Mouse (Mus musculus): ENCODE measurements around the gene Retreg1. TPM values are rescaled to one million over a fixed set of nuclear protein-coding genes. Genes with fewer than 3 reads are reported as not detected.

Gene Retreg1
- polyA plus RNA-seq, 1 experiment from 2014 or later = 7.1 TPM

GRCm38 (mm10) chr15:25928831-25929230 lies 85.9 kb downstream of the Retreg1 start:
- Histone ChIP-seq H3K4me2 (replicated peaks) (no peak overlapping the region), H3K4me3 (no peak overlapping the region), H3K27me3 (replicated peaks) (no peaks in the 10 kb centered on the region), H3K27ac (no peak overlapping the region), H3K9me3 (no peaks in the 10 kb centered on the region), H3K4me1 (no peaks in the 10 kb centered on the region), H3K36me3 (no peaks in the 10 kb centered on the region), H3K9ac (no peak overlapping the region)
- WGBS = 66% methylated on average over 5 of the region's 5 CpGs
- no peak for ATAC-seq (ENCODE audit: low FRiP score, low read depth)

GRCm38 (mm10) chr15:25929518-25929917 lies 86.5 kb downstream of the Retreg1 start:
- Histone ChIP-seq H3K4me1 (no peaks in the 10 kb centered on the region), H3K4me2 (replicated peaks) (no peak overlapping the region), H3K4me3 (no peak overlapping the region), H3K36me3 (no peaks in the 10 kb centered on the region), H3K27ac (no peak overlapping the region), H3K27me3 (replicated peaks) (no peaks in the 10 kb centered on the region), H3K9me3 (no peaks in the 10 kb centered on the region), H3K9ac (no peak overlapping the region)
- 75% methylated on average over 11 of the region's 11 CpGs for WGBS
- ATAC-seq (ENCODE audit: low FRiP score, low read depth) = no peak

GRCm38 (mm10) chr15:25929936-25930335 lies 87.0 kb downstream of the Retreg1 start:
- Histone ChIP-seq H3K27me3 (replicated peaks) (no peaks in the 10 kb centered on the region), H3K4me3 (no peak overlapping the region), H3K36me3 (no peaks in the 10 kb centered on the region), H3K9ac (no peak overlapping the region), H3K4me1 (no peaks in the 10 kb centered on the region), H3K27ac (no peak overlapping the region), H3K4me2 (replicated peaks) (no peak overlapping the region), H3K9me3 (no peaks in the 10 kb centered on the region)
- 81% methylated on average over 10 of the region's 10 CpGs for WGBS
- ATAC-seq (ENCODE audit: low FRiP score, low read depth) = no peak

GRCm38 (mm10) chr15:25930657-25931056 lies 87.7 kb downstream of the Retreg1 start:
- Histone ChIP-seq H3K36me3 (no peaks in the 10 kb centered on the region), H3K9ac (no peak overlapping the region), H3K9me3 (no peaks in the 10 kb centered on the region), H3K4me1 (no peaks in the 10 kb centered on the region), H3K27ac (no peak overlapping the region), H3K4me2 (replicated peaks) (no peak overlapping the region), H3K27me3 (replicated peaks) (no peaks in the 10 kb centered on the region), H3K4me3 (no peak overlapping the region)
- 92% methylated on average over 5 of the region's 5 CpGs for WGBS
- ATAC-seq (ENCODE audit: low FRiP score, low read depth) = no peak

- Histone ChIP-seq H3K36me3 (no peaks in the 10 kb centered on the region), H3K9me3 (no peaks in the 10 kb centered on the region), H3K4me2 (replicated peaks) (no peak overlapping the region), H3K4me1 (no peaks in the 10 kb centered on the region), H3K27ac (no peak overlapping the region), H3K9ac (no peak overlapping the region), H3K27me3 (replicated peaks) (no peaks in the 10 kb centered on the region), H3K4me3 (no peak overlapping the region)
- 89% methylated on average over 9 of the region's 9 CpGs for WGBS
- no peak for ATAC-seq (ENCODE audit: low FRiP score, low read depth)
Measured at GRCm38 (mm10) chr15:25932497-25932896, 89.5 kb downstream of the Retreg1 start.

- no peaks in the 10 kb centered on the region for H3K36me3 ChIP-seq
- H3K4me1 ChIP-seq = no peaks in the 10 kb centered on the region
- no peaks in the 10 kb centered on the region for H3K9me3 ChIP-seq
- 74% methylated on average over 16 of the region's 16 CpGs for WGBS
- H3K4me2 ChIP-seq (replicated peaks) = no peak overlapping the region
- no peak overlapping the region for H3K9ac ChIP-seq
- no peak for ATAC-seq (ENCODE audit: low FRiP score, low read depth)
- no peak overlapping the region for H3K4me3 ChIP-seq
- no peak overlapping the region for H3K27ac ChIP-seq
- H3K27me3 ChIP-seq (replicated peaks) = no peaks in the 10 kb centered on the region
Measured at GRCm38 (mm10) chr15:25932937-25933684, 90.1 kb downstream of the Retreg1 start.

GRCm38 (mm10) chr15:25933685-25934108 lies 90.7 kb downstream of the Retreg1 start:
- Histone ChIP-seq H3K4me1 (no peaks in the 10 kb centered on the region), H3K36me3 (no peaks in the 10 kb centered on the region), H3K9me3 (no peaks in the 10 kb centered on the region), H3K9ac (no peak overlapping the region), H3K27ac (no peak overlapping the region), H3K4me2 (replicated peaks) (no peak overlapping the region), H3K27me3 (replicated peaks) (no peaks in the 10 kb centered on the region), H3K4me3 (no peak overlapping the region)
- WGBS = 79% methylated on average over 7 of the region's 7 CpGs
- ATAC-seq (ENCODE audit: low FRiP score, low read depth) = no peak

- Histone ChIP-seq H3K9me3 (no peaks in the 10 kb centered on the region), H3K27ac (no peak overlapping the region), H3K4me2 (replicated peaks) (no peak overlapping the region), H3K27me3 (replicated peaks) (no peaks in the 10 kb centered on the region), H3K9ac (no peak overlapping the region), H3K4me3 (no peak overlapping the region), H3K4me1 (no peaks in the 10 kb centered on the region), H3K36me3 (no peaks in the 10 kb centered on the region)
- 91% methylated on average over 7 of the region's 7 CpGs for WGBS
- no peak for ATAC-seq (ENCODE audit: low FRiP score, low read depth)
Measured at GRCm38 (mm10) chr15:25934411-25934810, 91.4 kb downstream of the Retreg1 start.

- Histone ChIP-seq H3K9me3 (no peaks in the 10 kb centered on the region), H3K4me1 (no peaks in the 10 kb centered on the region), H3K4me2 (replicated peaks) (no peak overlapping the region), H3K27ac (no peak overlapping the region), H3K4me3 (no peak overlapping the region), H3K27me3 (replicated peaks) (no peaks in the 10 kb centered on the region), H3K9ac (no peak overlapping the region), H3K36me3 (no peaks in the 10 kb centered on the region)
- 85% methylated on average over 7 of the region's 7 CpGs for WGBS
- ATAC-seq (ENCODE audit: low FRiP score, low read depth) = no peak
Measured at GRCm38 (mm10) chr15:25938496-25938895, 95.5 kb downstream of the Retreg1 start.

- Histone ChIP-seq H3K4me1 (no peaks in the 10 kb centered on the region), H3K9ac (no peak overlapping the region), H3K4me3 (no peak overlapping the region), H3K9me3 (no peaks in the 10 kb centered on the region), H3K27me3 (replicated peaks) (no peaks in the 10 kb centered on the region), H3K36me3 (no peaks in the 10 kb centered on the region), H3K4me2 (replicated peaks) (peak overlapping the region; percentile 30; the same call in 1 of the 2 replicates), H3K27ac (no peak overlapping the region)
- WGBS = 47% methylated on average over 24 of the region's 24 CpGs
- no peak for ATAC-seq (ENCODE audit: low FRiP score, low read depth)
Measured at GRCm38 (mm10) chr15:25940397-25941377, 97.7 kb downstream of the Retreg1 start.

- 87% methylated on average over 11 of the region's 11 CpGs for WGBS
- H3K36me3 ChIP-seq = no peaks in the 10 kb centered on the region
- no peaks in the 10 kb centered on the region for H3K27me3 ChIP-seq (replicated peaks)
- H3K27ac ChIP-seq = no peak overlapping the region
- no peak overlapping the region for H3K4me2 ChIP-seq (replicated peaks)
- no peaks in the 10 kb centered on the region for H3K4me1 ChIP-seq
- no peaks in the 10 kb centered on the region for H3K9me3 ChIP-seq
- no peak overlapping the region for H3K4me3 ChIP-seq
- H3K9ac ChIP-seq = no peak overlapping the region
- ATAC-seq (ENCODE audit: low FRiP score, low read depth) = no peak
Measured at GRCm38 (mm10) chr15:25941514-25941913, 98.5 kb downstream of the Retreg1 start.

GRCm38 (mm10) chr15:25942415-25942814 lies 99.4 kb downstream of the Retreg1 start:
- Histone ChIP-seq H3K27me3 (replicated peaks) (no peaks in the 10 kb centered on the region), H3K36me3 (no peaks in the 10 kb centered on the region), H3K4me3 (no peak overlapping the region), H3K9me3 (no peaks in the 10 kb centered on the region), H3K4me2 (replicated peaks) (no peak overlapping the region), H3K4me1 (no peaks in the 10 kb centered on the region), H3K9ac (no peak overlapping the region), H3K27ac (no peak overlapping the region)
- no peak for ATAC-seq (ENCODE audit: low FRiP score, low read depth)
- WGBS = 80% methylated on average over 4 of the region's 4 CpGs
